Mouse (Mus musculus): ENCODE measurements around the gene Faf2.

DNA sequence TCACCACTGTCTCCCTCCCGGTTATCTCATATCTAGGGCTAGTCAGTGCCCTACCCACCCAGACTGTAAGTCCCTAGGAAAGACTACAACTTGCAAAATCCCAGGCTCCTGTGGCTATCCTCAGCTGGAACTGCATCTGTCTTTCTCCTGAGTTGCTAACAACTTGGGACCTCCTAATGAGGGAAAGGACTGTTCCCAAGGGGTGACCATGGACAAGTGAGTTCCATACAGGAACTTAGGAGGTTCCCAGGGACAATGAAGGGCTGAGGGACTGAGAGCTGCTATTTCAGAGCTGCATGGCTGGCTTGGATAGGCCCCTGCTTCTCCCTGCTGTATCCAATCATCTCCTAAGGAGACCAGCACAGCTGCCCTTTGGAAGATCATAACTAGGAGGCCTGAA lies 12.3 kb upstream of the Faf2 start:
- no peak for TF ChIP-seq CTCF (IDR thresholded peaks at IDR 0.05; ENCODE audit: low read depth)
- no peak for TF ChIP-seq EP300 (IDR thresholded peaks at IDR 0.05; ENCODE audit: low read depth)

Data from liver, embryonic 14.5 days (tissue).